In the genomic region with DNA sequence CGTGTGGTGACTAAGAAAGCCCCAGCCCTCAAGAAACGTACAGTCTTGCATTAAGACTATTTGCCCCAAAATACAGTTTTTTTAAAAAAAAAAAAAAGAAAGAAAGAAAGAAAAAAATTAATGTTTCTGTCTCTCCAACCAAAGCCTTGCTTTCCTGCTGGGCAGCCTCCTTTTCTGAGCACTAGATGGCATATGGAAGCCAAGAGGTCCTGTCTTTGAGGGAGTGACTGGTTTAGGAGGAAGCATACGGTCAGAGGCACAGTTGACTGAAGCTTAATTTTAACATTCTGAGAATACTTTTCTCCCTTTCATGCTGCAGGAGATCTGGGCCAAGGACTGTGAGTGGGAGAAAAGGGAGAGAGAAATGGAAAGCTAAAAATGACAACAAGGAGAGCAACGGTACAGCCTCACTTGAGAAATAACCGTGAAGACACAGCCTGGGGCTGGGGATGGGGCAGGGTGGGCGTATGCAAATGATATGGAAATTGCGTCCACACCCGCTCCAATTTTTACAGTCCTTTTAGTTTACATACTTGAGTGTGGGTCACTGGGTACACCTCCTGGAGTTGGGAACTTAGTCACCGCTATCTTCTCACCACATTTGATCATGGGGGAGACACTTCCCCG, we compare ENCODE assay signal across 8 mouse cellular contexts.
DNase-seq lines count a peak whose midpoint lies in the region; ATAC-seq lines count a peak whose summit lies in the region.

No protein-coding gene starts in this region.

- no peaks in the 10 kb centered on the region for H3K27me3 ChIP-seq in embryonic facial prominence, embryonic 15.5 days
- H3K27me3 ChIP-seq in intestine, embryonic 16.5 days (replicated peaks; ENCODE audit: control insufficient read depth, insufficient read depth, low read length): no peaks in the 10 kb centered on the region

- peak overlapping the region; percentile 13; the same call in 1 of the 2 replicates for H3K4me3 ChIP-seq in embryonic facial prominence, embryonic 15.5 days (replicated peaks)
- H3K4me3 ChIP-seq in intestine, embryonic 16.5 days (ENCODE audit: low read length): peak overlapping the region; percentile 4; the same call in 1 of the 2 replicates

- peak; percentile 31 for DNase-seq in adrenal gland, postnatal 14 days
- DNase-seq in adrenal gland, adult 18-20 months (ENCODE audit: low spot score in 2 of 2): no peak
- DNase-seq in 3T3-L1 (ENCODE audit: low read depth, low spot score): peak; percentile 62
- peak; percentile 44 for DNase-seq in lung, postnatal 10 days
- no peak for DNase-seq in spleen, adult 18-20 months
- no peak for DNase-seq in T-cell, adult 2 months (ENCODE audit: low spot score)

- no peaks in the 10 kb centered on the region for H3K4me1 ChIP-seq in embryonic facial prominence, embryonic 15.5 days
- H3K4me1 ChIP-seq in intestine, embryonic 16.5 days (ENCODE audit: control insufficient read depth, insufficient read depth, low read length): no peaks in the 10 kb centered on the region

- peak overlapping the region; percentile 32 for H3K4me2 ChIP-seq in embryonic facial prominence, embryonic 15.5 days (replicated peaks)
- peak overlapping the region; percentile 9; the same call in 1 of the 2 replicates for H3K4me2 ChIP-seq in intestine, embryonic 16.5 days (ENCODE audit: low read depth, low read length)

- whole genome bisulfite sequencing in embryonic facial prominence, embryonic 15.5 days: 40% methylated on average over 10 of the region's 10 CpGs
- 47% methylated on average over 10 of the region's 10 CpGs for WGBS in intestine, embryonic 16.5 days

- no peaks in the 10 kb centered on the region for H3K36me3 ChIP-seq in embryonic facial prominence, embryonic 15.5 days
- no peaks in the 10 kb centered on the region for H3K36me3 ChIP-seq in intestine, embryonic 16.5 days (ENCODE audit: control insufficient read depth, insufficient read depth, low read length)

- no peaks in the 10 kb centered on the region for H3K9me3 ChIP-seq in embryonic facial prominence, embryonic 15.5 days (replicated peaks)
- no peaks in the 10 kb centered on the region for H3K9me3 ChIP-seq in intestine, embryonic 16.5 days (ENCODE audit: control insufficient read depth, low read length)

- H3K27ac ChIP-seq in embryonic facial prominence, embryonic 15.5 days (replicated peaks): no peak overlapping the region; the same call in 1 of the 2 replicates
- no peak overlapping the region for H3K27ac ChIP-seq in intestine, embryonic 16.5 days (ENCODE audit: low read length)

- ATAC-seq in embryonic facial prominence, embryonic 15.5 days (ENCODE audit: insufficient number of reproducible peaks, low FRiP score, low TSS enrichment, low read depth): peak; percentile 54
- ATAC-seq in intestine, embryonic 16.5 days: no peak

- H3K9ac ChIP-seq in embryonic facial prominence, embryonic 15.5 days: no peak overlapping the region
- H3K9ac ChIP-seq in intestine, embryonic 16.5 days (ENCODE audit: low read depth, low read length): no peak overlapping the region

Comparison
In these comparisons a context has a peak if more than half of its experiments do, and no peak if none do; other contexts are left out.
1. DNase-seq: peak in adrenal gland, postnatal 14 days (single experiment), 3T3-L1 (single experiment) and lung, postnatal 10 days (single experiment); none in adrenal gland, adult 18-20 months (0 of 2), spleen, adult 18-20 months (0 of 2) and T-cell, adult 2 months (single experiment).